Mouse (Mus musculus): Measurements from ENCODE around the gene Zp3. TPM values are rescaled to one million over a fixed set of nuclear protein-coding genes. Genes with fewer than 3 reads are reported as not detected.

Zp3 gene
- polyA plus RNA-seq, 1 experiment from 2014 or later = 0.68 TPM

- WGBS = 79% methylated on average over 4 of the region's 4 CpGs
- no peak for ATAC-seq
- H3K9me3 ChIP-seq (ENCODE audit: control insufficient read depth, low read length) = no peaks in the 10 kb centered on the region
- no peak overlapping the region for H3K4me2 ChIP-seq (ENCODE audit: low read depth, low read length)
- H3K27ac ChIP-seq (ENCODE audit: low read length) = no peak overlapping the region
- H3K36me3 ChIP-seq (ENCODE audit: control insufficient read depth, insufficient read depth, low read length) = peaks cover 11% of the 10 kb centered on the region; the same call in 1 of the 2 replicates
- H3K4me3 ChIP-seq (ENCODE audit: low read length) = no peak overlapping the region
- H3K9ac ChIP-seq (ENCODE audit: low read depth, low read length) = no peak overlapping the region
- H3K27me3 ChIP-seq (replicated peaks; ENCODE audit: control insufficient read depth, insufficient read depth, low read length) = no peaks in the 10 kb centered on the region
- peaks cover 8% of the 10 kb centered on the region; the same call in 1 of the 2 replicates for H3K4me1 ChIP-seq (ENCODE audit: control insufficient read depth, insufficient read depth, low read length)
Observed at GRCm38 (mm10) chr5:136034868-136035267, 55.0 kb downstream of the Zp3 start.

DNA sequence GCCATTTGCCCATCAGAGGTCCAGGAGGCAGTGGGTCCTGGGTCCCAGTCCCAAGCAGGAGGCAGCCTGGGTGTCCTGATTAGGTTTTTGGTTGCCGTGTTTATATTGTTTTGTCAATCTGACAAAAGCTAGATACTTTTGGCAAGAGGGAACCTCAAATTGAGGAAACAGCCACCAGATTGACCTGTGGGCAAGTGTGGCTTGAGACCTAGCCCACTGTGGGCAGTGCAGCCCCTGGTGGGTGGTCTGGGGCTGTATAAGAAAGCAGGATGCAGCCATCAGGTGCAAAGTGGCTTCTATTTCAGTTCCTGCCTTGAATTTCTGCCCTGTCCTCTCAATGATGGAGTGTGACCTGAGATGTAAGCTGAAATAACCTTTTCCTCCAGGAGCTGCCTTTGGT lies 55.4 kb downstream of the Zp3 start:
- 88% methylated on average over 1 of the region's 1 CpGs for WGBS
- ATAC-seq = no peak

GRCm38 (mm10) chr5:136036667-136037066 lies 56.8 kb downstream of the Zp3 start:
- WGBS = 80% methylated on average over 1 of the region's 1 CpGs
- H3K36me3 ChIP-seq (ENCODE audit: control insufficient read depth, insufficient read depth, low read length) = peaks cover 6% of the 10 kb centered on the region; the same call in 1 of the 2 replicates
- H3K9ac ChIP-seq (ENCODE audit: low read depth, low read length) = no peak overlapping the region
- peaks cover 13% of the 10 kb centered on the region; the same call in 1 of the 2 replicates for H3K4me1 ChIP-seq (ENCODE audit: control insufficient read depth, insufficient read depth, low read length)
- no peak overlapping the region for H3K27ac ChIP-seq (ENCODE audit: low read length)
- H3K9me3 ChIP-seq (ENCODE audit: control insufficient read depth, low read length) = no peaks in the 10 kb centered on the region
- no peak overlapping the region for H3K4me2 ChIP-seq (ENCODE audit: low read depth, low read length)
- H3K27me3 ChIP-seq (replicated peaks; ENCODE audit: control insufficient read depth, insufficient read depth, low read length) = no peaks in the 10 kb centered on the region
- no peak overlapping the region for H3K4me3 ChIP-seq (ENCODE audit: low read length)
- no peak for ATAC-seq

More for the DNA sequence above, 55.4 kb downstream of the Zp3 start:
- Histone ChIP-seq H3K4me1 (ENCODE audit: control insufficient read depth, insufficient read depth, low read length) (peaks cover 10% of the 10 kb centered on the region; the same call in 1 of the 2 replicates), H3K9me3 (ENCODE audit: control insufficient read depth, low read length) (no peaks in the 10 kb centered on the region), H3K36me3 (ENCODE audit: control insufficient read depth, insufficient read depth, low read length) (peaks cover 9% of the 10 kb centered on the region; the same call in 1 of the 2 replicates), H3K4me2 (ENCODE audit: low read depth, low read length) (no peak overlapping the region), H3K9ac (ENCODE audit: low read depth, low read length) (no peak overlapping the region), H3K27me3 (replicated peaks; ENCODE audit: control insufficient read depth, insufficient read depth, low read length) (no peaks in the 10 kb centered on the region), H3K4me3 (ENCODE audit: low read length) (no peak overlapping the region), H3K27ac (ENCODE audit: low read length) (no peak overlapping the region)

Other genes with a start within 250 kb of the Zp3 start
- 65.1 and 65.8 TPM in 2 replicates for gene Tmem120a, start 235.7 kb upstream of the Zp3 start, polyA plus RNA-seq (2015; fragmentation: Nextera tagmentation; extraction: Ambion mirVana)
- gene Styxl1, start 201.7 kb upstream of the Zp3 start, polyA plus RNA-seq (2015; fragmentation: Nextera tagmentation; extraction: Ambion mirVana) = 0.21 and 0.35 TPM in 2 replicates
- 873 and 892 TPM in 2 replicates for gene Mdh2, start 201.6 kb upstream of the Zp3 start, polyA plus RNA-seq (2015; fragmentation: Nextera tagmentation; extraction: Ambion mirVana)
- gene Srrm3, start 173.2 kb upstream of the Zp3 start, polyA plus RNA-seq (2015; fragmentation: Nextera tagmentation; extraction: Ambion mirVana) = 2.6 and 3.1 TPM in 2 replicates
- gene Hspb1, start 92.2 kb upstream of the Zp3 start, polyA plus RNA-seq (2015; fragmentation: Nextera tagmentation; extraction: Ambion mirVana) = 112 and 114 TPM in 2 replicates
- 137 and 144 TPM in 2 replicates for gene Ywhag, start 45.5 kb upstream of the Zp3 start, polyA plus RNA-seq (2015; fragmentation: Nextera tagmentation; extraction: Ambion mirVana)
- 2.3 and 2.9 TPM in 2 replicates for gene Ssc4d, start 5.6 kb upstream of the Zp3 start, polyA plus RNA-seq (2015; fragmentation: Nextera tagmentation; extraction: Ambion mirVana)
- 20.6 and 21.6 TPM in 2 replicates for gene Dtx2, start 14.7 kb downstream of the Zp3 start, polyA plus RNA-seq (2015; fragmentation: Nextera tagmentation; extraction: Ambion mirVana)
- 44.4 and 47.8 TPM in 2 replicates for gene Upk3b, start 58.4 kb downstream of the Zp3 start, polyA plus RNA-seq (2015; fragmentation: Nextera tagmentation; extraction: Ambion mirVana)
- gene Upk3bl, start 74.4 kb downstream of the Zp3 start, polyA plus RNA-seq (2015; fragmentation: Nextera tagmentation; extraction: Ambion mirVana) = 0.82 and 2.3 TPM in 2 replicates
- gene Rasa4, start 103.8 kb downstream of the Zp3 start, polyA plus RNA-seq (2015; fragmentation: Nextera tagmentation; extraction: Ambion mirVana) = 16.6 and 18.5 TPM in 2 replicates
- gene Polr2j, start 136.5 kb downstream of the Zp3 start, polyA plus RNA-seq (2015; fragmentation: Nextera tagmentation; extraction: Ambion mirVana) = 212 and 230 TPM in 2 replicates
- 22.3 and 22.7 TPM in 2 replicates for gene Lrwd1, start 156.0 kb downstream of the Zp3 start, polyA plus RNA-seq (2015; fragmentation: Nextera tagmentation; extraction: Ambion mirVana)
- gene Alkbh4, start 156.0 kb downstream of the Zp3 start, polyA plus RNA-seq (2015; fragmentation: Nextera tagmentation; extraction: Ambion mirVana) = 16.7 and 17.2 TPM in 2 replicates
- 6.3 and 7.1 TPM in 2 replicates for gene Orai2, start 190.6 kb downstream of the Zp3 start, polyA plus RNA-seq (2015; fragmentation: Nextera tagmentation; extraction: Ambion mirVana)
- 38.5 and 44.1 TPM in 2 replicates for gene Prkrip1, start 218.9 kb downstream of the Zp3 start, polyA plus RNA-seq (2015; fragmentation: Nextera tagmentation; extraction: Ambion mirVana)

Data from intestine, embryonic 16.5 days (tissue).